Mouse (Mus musculus): ENCODE measurements at regions not wholly inside any gene's neighbourhood (a gene's known extent, or its start where the extent isn't known, plus 50 kb on each side); places are given as distances from the start of the nearest gene placed in this dataset.

DNA sequence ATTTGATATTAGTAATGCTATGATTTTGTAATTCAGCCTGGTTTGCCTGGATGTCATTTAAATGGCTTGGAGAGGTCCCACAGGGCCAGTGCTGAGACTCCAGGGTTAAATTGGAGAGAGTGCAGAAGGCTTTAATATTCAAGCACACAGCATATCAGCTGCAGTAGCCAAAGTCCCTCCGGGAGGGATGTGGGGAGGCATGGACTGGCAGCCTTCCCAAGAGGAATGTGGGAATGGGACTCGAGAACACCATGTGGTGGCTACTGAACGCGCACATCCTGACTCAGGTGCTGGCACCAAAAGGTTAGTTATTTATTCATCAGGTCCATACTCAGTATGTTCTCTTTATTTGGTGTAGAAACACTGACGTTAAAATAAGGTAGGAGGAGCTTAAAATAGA, 391.8 kb downstream of the Nuf2 start:
- no peaks in the 10 kb centered on the region for H3K4me1 ChIP-seq (ENCODE audit: control insufficient read depth, insufficient read depth, insufficient read length, low read length)
- 74% methylated on average over 5 of the region's 5 CpGs for WGBS
- TF ChIP-seq CTCF (IDR thresholded peaks at IDR 0.05; ENCODE audit: extremely low read depth, insufficient read length, insufficient replicate concordance, low read depth, low read length) (no peak), POLR2A (IDR thresholded peaks at IDR 0.05; ENCODE audit: low read depth, low read length) (no peak)
- no peaks in the 10 kb centered on the region for H3K27me3 ChIP-seq (ENCODE audit: control insufficient read depth, insufficient read depth, low read length)
- no peaks in the 10 kb centered on the region for H3K36me3 ChIP-seq (ENCODE audit: control insufficient read depth, insufficient read depth, low read length)
- H3K27ac ChIP-seq (ENCODE audit: insufficient read depth, low read depth, low read length): no peak overlapping the region
- H3K4me3 ChIP-seq (ENCODE audit: low read depth, low read length): no peak overlapping the region

DNA sequence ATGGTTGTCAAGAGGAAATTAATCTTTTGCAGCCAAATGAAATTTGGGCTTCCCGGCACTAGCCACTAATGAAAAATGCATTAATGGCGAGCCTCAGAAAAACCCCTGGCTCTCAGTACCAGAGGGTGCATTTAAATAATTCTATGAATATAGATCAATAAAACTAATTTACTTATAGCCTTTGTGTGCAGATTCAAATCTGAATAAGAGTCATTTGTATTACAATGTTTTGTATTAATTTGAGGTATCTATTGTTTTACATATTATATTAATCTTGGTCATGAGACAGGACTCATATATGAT, 392.1 kb downstream of the Nuf2 start:
- Histone ChIP-seq H3K36me3 (ENCODE audit: control insufficient read depth, insufficient read depth, low read length) (no peaks in the 10 kb centered on the region), H3K27ac (ENCODE audit: insufficient read depth, low read depth, low read length) (no peak overlapping the region), H3K27me3 (ENCODE audit: control insufficient read depth, insufficient read depth, low read length) (no peaks in the 10 kb centered on the region), H3K4me1 (ENCODE audit: control insufficient read depth, insufficient read depth, insufficient read length, low read length) (no peaks in the 10 kb centered on the region), H3K4me3 (ENCODE audit: low read depth, low read length) (no peak overlapping the region)
- WGBS: 57% methylated on average over 2 of the region's 2 CpGs
- TF ChIP-seq CTCF (IDR thresholded peaks at IDR 0.05; ENCODE audit: extremely low read depth, insufficient read length, insufficient replicate concordance, low read depth, low read length) (no peak), POLR2A (IDR thresholded peaks at IDR 0.05; ENCODE audit: low read depth, low read length) (no peak)

DNA sequence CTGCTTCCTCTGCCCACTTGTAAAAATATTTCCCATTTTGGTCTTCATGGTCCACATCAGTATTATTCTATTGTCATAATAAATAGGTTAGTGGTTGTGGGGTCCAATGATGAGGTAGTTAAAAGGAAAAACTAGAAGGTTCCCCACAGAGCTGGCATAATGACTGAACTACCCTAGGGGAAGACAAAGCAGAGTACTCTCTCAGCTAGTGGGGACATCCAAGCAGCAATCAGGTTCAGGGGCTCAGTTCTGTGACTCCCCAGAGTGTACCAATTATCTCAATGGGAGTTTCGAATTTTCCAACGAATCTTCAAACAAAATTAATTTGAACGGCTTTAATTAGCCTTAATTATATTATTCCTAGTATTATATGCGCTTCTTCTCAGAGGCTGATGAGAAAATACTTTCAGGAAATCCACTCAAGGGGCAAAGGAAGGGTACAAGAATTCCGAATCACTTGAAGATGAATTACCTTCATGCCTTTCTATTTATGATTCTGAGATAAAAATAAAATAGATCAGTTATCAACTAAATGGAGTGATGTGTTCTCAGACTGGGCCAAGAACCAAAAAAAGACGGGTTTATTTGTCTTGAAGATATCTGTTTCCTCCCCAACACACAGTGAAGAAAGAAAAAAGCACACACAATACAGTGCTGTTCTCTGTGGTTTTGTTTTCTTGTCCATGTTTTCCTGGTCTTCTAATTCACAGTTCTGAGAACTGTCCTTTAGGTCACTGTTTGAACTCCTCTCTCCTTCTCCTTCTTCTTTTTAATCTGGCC, 392.7 kb downstream of the Nuf2 start:
- H3K4me1 ChIP-seq (ENCODE audit: control insufficient read depth, insufficient read depth, insufficient read length, low read length): no peaks in the 10 kb centered on the region

DNA sequence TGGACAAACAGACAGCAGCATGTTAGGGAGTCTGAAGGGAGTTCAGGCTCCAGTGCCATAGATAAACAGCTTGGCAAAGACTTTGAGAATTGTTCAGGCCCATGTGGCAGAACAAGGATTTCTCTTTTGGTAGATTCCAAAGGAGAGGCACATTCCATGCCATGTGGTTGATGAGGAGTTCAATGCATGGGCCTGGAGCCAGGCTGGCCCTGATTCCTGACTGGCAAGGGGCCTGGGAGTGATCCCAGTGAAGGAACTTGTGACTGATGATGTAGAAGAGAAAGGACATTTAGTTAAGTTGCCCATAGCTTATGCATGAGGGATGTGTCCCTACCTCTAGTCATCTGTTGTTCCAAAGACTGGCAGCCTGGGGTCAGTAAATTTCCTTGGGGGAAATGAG, 395.7 kb downstream of the Nuf2 start:
- Histone ChIP-seq H3K4me3 (ENCODE audit: low read depth, low read length) (no peak overlapping the region), H3K4me1 (ENCODE audit: control insufficient read depth, insufficient read depth, insufficient read length, low read length) (no peaks in the 10 kb centered on the region), H3K36me3 (ENCODE audit: control insufficient read depth, insufficient read depth, low read length) (no peaks in the 10 kb centered on the region), H3K27me3 (ENCODE audit: control insufficient read depth, insufficient read depth, low read length) (no peaks in the 10 kb centered on the region), H3K27ac (ENCODE audit: insufficient read depth, low read depth, low read length) (no peak overlapping the region)
- TF ChIP-seq CTCF (IDR thresholded peaks at IDR 0.05; ENCODE audit: extremely low read depth, insufficient read length, insufficient replicate concordance, low read depth, low read length) (no peak), POLR2A (IDR thresholded peaks at IDR 0.05; ENCODE audit: low read depth, low read length) (no peak)

More for the DNA sequence above, 392.7 kb downstream of the Nuf2 start:
- TF ChIP-seq CTCF (IDR thresholded peaks at IDR 0.05; ENCODE audit: extremely low read depth, insufficient read length, insufficient replicate concordance, low read depth, low read length) (no peak), POLR2A (IDR thresholded peaks at IDR 0.05; ENCODE audit: low read depth, low read length) (no peak)
- no peak overlapping the region for H3K4me3 ChIP-seq (ENCODE audit: low read depth, low read length)
- 68% methylated on average over 6 of the region's 6 CpGs for WGBS
- no peak overlapping the region for H3K27ac ChIP-seq (ENCODE audit: insufficient read depth, low read depth, low read length)
- H3K36me3 ChIP-seq (ENCODE audit: control insufficient read depth, insufficient read depth, low read length): no peaks in the 10 kb centered on the region
- no peaks in the 10 kb centered on the region for H3K27me3 ChIP-seq (ENCODE audit: control insufficient read depth, insufficient read depth, low read length)

DNA sequence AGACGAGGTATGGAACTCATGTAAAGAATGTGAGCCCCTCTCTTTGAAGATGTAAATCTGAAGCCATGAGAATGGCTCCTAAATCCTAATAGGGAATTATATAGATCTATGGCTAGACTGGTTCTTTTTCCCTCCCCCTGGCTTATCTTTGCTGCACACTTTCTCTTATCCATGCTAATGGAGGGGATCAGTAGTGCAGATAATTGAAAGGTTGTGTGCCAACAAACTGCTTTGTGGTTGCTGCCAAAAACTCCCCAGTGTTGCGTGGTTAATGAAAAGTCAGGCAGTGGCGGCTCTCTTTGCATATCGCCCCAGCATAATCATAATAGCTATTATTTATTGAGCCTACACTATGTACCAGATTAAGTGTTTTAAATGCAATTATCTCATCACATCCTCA, 427.6 kb downstream of the Nuf2 start:
- Histone ChIP-seq H3K4me1 (ENCODE audit: control insufficient read depth, insufficient read depth, insufficient read length, low read length) (no peaks in the 10 kb centered on the region), H3K4me3 (ENCODE audit: low read depth, low read length) (no peak overlapping the region), H3K27ac (ENCODE audit: insufficient read depth, low read depth, low read length) (no peak overlapping the region), H3K36me3 (ENCODE audit: control insufficient read depth, insufficient read depth, low read length) (no peaks in the 10 kb centered on the region), H3K27me3 (ENCODE audit: control insufficient read depth, insufficient read depth, low read length) (no peaks in the 10 kb centered on the region)
- TF ChIP-seq POLR2A (IDR thresholded peaks at IDR 0.05; ENCODE audit: low read depth, low read length): no peak
- no peak for TF ChIP-seq CTCF (IDR thresholded peaks at IDR 0.05; ENCODE audit: extremely low read depth, insufficient read length, insufficient replicate concordance, low read depth, low read length)
- WGBS: 59% methylated on average over 4 of the region's 4 CpGs

DNA sequence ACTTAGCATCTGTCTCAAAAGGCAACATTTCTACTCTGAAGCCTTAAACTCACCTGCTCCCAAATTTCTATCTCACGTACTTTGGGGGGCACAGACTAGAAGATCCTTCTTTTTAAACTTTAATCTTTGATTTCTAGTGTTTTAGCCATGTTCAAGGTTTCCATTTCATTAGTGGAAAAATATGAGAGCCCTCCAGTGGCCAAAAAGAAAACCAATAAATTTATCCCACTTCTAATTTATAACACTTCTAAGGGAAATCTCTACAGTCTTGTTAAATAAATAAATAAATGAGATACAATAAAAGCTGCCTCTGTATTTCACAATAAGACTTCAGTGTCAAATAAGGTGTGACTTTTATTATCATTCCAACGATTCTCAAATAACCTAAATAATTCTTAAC, 428.2 kb downstream of the Nuf2 start:
- no peak for TF ChIP-seq POLR2A (IDR thresholded peaks at IDR 0.05; ENCODE audit: low read depth, low read length)
- no peak for TF ChIP-seq CTCF (IDR thresholded peaks at IDR 0.05; ENCODE audit: extremely low read depth, insufficient read length, insufficient replicate concordance, low read depth, low read length)
- Histone ChIP-seq H3K27me3 (ENCODE audit: control insufficient read depth, insufficient read depth, low read length) (no peaks in the 10 kb centered on the region), H3K36me3 (ENCODE audit: control insufficient read depth, insufficient read depth, low read length) (no peaks in the 10 kb centered on the region), H3K4me3 (ENCODE audit: low read depth, low read length) (no peak overlapping the region), H3K4me1 (ENCODE audit: control insufficient read depth, insufficient read depth, insufficient read length, low read length) (no peaks in the 10 kb centered on the region), H3K27ac (ENCODE audit: insufficient read depth, low read depth, low read length) (no peak overlapping the region)
- WGBS: 43% methylated on average over 2 of the region's 2 CpGs

DNA sequence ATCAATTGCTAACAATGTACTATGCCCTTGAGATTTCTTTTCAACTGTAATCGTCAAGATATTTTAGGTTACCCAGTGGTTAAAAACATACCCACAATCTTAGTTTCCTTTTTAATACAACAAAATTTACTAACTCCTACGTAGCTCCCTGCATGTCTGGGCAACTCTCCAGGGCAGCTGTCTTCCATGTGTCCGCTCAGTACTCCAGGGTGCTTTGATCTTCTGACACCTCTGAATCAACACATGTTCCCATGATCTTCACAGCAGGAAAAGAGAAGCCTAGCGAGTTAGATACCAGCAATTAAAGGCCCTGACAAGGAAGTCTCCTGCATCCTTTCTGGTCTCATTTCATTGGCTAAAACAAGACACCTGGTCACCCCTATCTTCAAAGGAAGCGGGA, 432.0 kb downstream of the Nuf2 start:
- TF ChIP-seq CTCF (IDR thresholded peaks at IDR 0.05; ENCODE audit: extremely low read depth, insufficient read length, insufficient replicate concordance, low read depth, low read length) (no peak), POLR2A (IDR thresholded peaks at IDR 0.05; ENCODE audit: low read depth, low read length) (no peak)
- Histone ChIP-seq H3K4me3 (ENCODE audit: low read depth, low read length) (no peak overlapping the region), H3K36me3 (ENCODE audit: control insufficient read depth, insufficient read depth, low read length) (no peaks in the 10 kb centered on the region), H3K27ac (ENCODE audit: insufficient read depth, low read depth, low read length) (no peak overlapping the region), H3K27me3 (ENCODE audit: control insufficient read depth, insufficient read depth, low read length) (no peaks in the 10 kb centered on the region), H3K4me1 (ENCODE audit: control insufficient read depth, insufficient read depth, insufficient read length, low read length) (no peaks in the 10 kb centered on the region)
- WGBS: 65% methylated on average over 5 of the region's 5 CpGs
